Mouse (Mus musculus) liver, postnatal 0 days (tissue): ENCODE results near the gene Rdh8.

Experiments used
- CTCF ChIP-seq: sonication (generic); IDR thresholded peaks from 2 replicates; pipeline ENCODE4 v1.5.1; 2016; ENCODE audit warnings: antibody characterized with exemption, low read depth
- EP300 ChIP-seq: IDR thresholded peaks from 2 replicates; pipeline ENCODE4 v1.6.1; 2016; ENCODE audit warnings: antibody characterized with exemption, low read depth, mild to moderate bottlenecking

GRCm38 (mm10) chr9:20861821-20862220, 43.5 kb downstream of the Rdh8 start:
- peak; percentile 73 for TF ChIP-seq CTCF
- no peak for TF ChIP-seq EP300
